Mouse (Mus musculus): ENCODE measurements around the gene Fdx1l.

Gene Fdx1l

DNA sequence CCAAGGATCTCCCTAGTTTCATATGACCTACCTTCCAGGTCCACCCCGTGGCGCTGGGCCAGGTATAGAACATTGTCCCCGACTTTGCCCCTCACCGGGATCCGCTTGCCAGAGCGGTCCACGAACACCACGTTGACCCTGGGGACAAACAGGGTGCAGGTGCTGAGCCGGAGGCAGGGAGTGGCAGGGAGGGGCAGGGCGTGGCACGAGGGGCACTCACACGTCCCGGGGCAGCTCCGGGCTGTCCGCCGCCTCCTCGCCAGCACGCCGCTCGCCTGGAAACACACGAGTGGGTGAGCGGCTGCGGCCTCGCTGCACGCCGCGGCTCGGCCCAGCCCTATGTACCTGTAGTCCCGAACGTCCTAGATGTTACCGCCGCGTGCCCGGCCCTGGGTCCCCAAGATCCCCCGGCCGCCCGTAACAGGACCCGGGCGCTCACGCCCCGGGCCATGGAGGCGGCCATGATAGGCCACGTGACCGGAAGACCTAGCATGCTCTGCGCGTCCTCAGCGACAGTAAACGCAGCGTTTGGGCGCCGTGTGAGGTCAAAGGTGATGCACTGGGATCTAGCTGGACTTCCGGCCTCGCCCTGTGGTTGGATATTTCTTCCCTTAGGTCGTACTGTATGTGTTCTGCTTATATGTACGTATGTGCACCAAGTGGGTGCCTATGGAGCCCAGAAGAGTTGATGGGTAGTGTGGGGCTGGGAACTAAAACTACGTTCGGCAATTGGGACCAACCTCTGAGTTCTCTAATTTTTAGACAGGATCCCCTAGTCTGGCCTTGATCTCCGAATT, at the start of gene Fdx1l, which contains the start of gene Gm49373:
Gene Fdx1l (minus strand): TSS at position 571 of the 797 bp plus-strand sequence.
Gene Gm49373 (minus strand): TSS at position 53 of the 797 bp plus-strand sequence.
- peak; percentile 83 for DNase-seq

DNA sequence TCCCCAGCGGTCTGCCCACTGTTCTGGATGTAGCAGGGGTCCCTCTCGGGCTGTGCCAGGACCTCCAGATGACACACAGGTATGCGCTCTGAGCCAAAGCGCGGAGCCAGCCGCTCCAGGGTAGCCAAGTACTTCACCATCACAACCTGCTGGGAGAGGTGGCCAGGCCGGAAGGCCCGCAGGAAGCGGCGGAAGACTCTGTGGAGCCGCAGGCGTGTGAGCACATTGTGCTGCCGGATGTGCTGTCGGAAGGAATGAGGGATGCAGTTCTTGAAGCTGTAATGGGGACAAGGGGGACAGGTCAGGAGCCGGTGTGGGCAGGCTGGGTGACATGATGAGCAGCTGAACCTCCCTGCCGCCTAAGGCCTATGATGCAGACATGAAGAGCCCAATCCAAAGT, 48.1 kb upstream of the Fdx1l start:
- DNase-seq, result no peak

DNA sequence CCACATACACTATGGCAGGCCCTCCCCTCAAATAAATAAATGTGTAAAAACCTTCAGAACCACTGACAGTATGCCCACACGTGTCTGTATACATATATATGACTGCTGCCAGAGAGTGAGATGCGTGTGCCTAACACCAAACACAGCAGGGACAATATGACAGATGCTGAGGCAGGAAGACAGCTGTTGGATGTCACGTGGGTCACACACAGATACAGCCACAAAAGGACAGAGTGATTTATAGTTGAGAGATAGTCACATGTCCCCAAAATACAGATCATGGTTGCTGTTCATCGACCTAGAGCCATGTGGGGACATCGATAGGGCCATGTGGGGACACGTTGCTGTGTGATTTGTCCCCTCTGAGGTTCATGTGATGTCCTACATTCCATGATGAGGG, 43.7 kb upstream of the Fdx1l start:
- no peak for DNase-seq

DNA sequence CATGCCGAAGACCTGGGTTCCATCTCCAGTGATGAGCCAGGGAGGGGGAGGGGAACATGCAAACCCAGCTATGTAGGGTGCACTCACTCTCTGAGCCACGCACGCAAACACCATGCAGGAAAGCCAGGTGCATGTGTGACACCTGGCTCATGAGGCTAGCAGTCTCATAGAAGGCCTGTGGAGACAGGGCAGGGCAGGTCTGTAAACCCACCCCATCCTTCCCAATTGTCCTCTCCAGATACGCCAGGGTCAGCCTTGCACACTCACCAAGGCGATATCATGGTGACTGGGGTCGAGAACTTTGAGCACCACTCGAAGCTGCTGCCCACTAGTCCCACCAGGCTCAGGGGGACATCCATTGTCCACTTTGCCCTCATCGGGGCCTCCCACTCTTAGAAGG, 41.7 kb upstream of the Fdx1l start:
- DNase-seq, result no peak

DNA sequence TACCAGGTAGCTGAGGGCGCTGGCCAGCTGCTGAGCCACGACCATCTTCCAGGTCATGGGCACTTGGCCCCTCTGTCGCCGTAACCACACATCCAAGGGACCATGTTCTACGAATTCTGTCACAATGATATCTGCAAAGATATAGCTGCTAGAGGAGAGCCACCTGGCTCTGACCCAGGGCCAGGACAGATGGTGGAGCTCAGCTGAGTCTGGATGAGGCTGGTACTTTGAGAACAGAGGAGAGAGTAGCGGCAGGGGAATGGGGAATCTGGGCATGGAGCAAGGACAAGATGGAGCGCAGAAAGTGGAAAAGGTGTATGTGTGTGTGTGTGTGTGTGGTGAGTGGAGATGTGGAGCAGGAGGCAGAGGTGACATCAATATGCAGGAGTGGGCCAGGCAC, 40.8 kb upstream of the Fdx1l start:
- no peak for DNase-seq

DNA sequence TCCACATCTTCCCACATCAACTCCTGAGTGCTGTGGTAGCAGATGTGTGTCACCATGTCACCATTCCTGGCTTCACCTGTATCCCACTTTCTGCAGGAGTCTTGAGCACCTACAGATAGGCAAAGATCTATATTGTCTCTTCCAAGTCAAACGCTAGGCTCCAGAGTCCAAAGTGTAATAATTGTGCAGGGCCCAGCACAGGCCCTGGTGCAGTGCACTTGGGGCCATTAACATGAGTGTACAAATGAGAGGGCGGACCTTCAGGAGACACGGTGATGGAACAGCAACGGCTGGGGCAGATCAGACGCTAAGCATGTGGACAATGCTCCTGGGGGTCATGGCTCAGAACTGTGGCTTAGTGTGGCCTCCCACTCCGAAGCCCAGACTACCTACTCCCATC, 40.3 kb upstream of the Fdx1l start:
- no peak for DNase-seq

DNA sequence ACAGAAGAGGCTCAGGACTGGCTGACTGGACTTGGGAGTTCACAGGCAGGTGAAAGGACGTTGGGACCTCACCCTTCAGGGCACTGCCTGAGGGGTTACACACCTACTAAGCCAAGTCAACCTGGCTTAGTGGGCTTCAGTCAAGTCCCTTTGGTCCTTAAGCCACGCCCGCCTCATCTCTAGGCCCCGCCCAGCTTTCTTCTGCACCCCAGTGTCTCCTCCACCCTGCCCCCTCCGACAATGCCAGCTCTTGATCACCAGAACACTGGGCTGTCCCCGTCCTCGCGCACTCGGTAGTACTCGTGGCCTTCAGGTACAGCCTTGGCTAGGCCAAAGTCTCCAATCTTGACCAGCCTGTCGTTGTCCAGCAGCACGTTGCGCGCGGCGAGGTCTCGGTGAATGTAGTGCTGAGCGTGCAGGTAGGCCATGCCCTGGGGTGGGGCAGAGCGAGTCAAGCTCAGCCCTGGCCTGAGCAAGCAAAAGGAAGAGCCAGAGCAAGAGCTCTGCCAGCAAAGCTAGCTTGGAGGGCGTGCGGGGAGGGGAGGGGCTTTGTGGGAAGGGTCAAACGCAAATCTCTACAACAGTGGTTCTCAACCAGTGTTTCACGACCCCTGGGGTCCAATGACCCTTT, 34.3 kb upstream of the Fdx1l start:
- no peak for DNase-seq

DNA sequence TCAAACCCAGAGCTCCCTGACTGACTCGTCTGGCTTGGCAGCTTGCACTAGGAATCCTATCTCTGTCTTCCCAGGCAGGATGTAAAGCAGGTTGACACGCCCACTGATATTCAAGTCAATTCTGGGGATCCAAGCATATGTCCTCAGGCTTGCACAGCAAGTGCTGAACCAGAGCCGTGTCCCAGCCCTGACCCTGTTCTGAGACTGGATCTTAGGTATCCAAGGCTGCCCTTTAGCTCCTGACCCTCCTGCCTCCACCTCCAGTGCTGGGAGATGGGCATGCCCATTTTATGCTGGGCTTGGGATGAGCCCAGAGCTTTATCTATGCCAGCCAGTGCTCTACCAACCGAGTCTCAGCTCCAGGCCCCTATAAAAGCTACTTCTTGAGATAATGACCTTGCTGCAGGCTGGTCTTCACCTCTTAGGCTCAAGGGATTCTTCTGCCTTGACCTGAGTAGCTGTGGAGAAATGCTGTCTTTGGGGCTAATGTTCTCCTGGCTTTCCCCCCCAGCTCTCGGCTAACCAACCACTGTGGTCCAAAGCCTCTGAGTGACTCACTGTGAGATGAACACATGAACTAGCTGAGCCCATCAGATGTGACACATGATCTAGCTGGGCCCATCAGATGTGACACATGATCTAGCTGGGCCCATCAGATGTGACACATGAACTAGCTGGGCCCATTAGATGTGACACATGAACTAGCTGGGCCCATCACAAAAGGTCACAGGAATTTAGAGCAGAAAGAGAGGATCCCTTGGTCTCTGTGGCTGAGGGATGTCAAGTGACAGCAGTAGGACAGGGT, 32.5 kb upstream of the Fdx1l start:
- DNase-seq, result no peak

DNA sequence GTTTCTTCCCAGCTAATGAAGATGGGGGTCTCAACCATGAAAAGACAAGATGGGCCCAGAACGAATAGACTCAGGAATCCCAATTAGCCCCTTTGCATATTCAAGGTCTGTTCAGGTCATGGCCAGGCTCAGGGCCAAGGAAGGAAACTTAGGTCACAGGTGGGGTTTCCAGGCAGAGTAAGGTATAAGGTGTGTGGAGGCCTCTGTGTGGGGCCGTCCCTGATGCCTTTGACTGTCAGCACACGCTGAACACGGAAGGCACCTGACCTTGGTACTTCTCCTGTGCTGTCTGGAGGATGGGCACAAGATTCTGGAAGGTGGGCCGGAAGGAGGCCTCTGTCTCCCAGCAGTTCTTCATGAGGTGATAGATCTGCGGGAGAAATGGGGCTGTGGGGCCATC, 31.4 kb upstream of the Fdx1l start:
- DNase-seq, result no peak

DNA sequence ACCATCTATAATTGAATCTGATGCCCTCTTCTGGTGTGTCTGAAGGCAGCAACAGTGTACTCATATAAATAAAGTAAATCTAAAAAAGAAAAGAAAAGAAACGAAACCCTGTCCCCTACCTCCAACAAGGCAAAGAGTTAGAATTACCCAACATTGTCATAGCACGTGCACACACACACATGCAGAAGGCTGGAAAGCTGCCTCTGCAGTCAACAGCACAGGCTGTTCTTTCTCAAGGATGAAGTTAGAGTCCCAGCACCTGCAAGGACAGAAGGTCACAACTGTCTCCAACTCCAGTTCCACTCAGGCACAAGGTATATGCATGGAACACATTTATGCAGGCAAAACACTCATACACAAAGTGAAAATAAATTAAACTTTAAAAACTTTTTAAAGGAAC, 28.7 kb upstream of the Fdx1l start:
- DNase-seq, result no peak

DNA sequence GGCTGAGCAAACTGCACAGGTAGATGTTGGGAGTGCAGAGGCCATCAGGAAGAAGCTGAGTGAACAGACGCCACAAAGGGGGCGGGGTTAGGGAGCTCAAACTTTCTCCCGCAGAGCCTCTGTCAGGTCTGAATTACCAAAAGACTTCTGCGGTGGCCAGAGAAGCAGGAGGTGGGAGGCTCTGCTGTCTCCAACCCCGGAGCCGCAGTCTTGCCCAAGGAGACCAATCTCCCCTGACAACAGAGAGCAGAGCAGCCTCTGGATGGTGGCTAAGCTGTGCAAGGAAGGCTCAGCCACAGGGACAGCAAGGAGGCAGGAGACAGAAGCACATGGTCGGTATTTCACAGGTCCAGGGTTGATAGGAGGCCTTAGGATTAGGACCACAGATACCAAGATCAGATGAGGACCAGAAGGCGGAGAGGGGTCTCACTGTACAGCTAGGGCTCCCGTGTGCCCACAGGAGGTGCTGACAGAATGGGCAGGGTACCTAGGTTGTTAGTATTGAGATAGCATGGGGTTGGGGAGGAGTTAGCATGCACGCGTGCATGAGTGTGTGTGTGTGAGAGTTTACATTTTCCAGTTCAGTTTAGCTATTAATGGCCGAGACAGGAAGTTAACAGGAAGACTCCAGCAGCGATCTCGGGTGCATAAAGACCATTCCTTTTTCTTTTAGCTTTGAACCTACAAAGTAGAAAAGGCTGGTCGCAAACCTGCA, 27.2 kb upstream of the Fdx1l start:
- DNase-seq, result no peak

DNA sequence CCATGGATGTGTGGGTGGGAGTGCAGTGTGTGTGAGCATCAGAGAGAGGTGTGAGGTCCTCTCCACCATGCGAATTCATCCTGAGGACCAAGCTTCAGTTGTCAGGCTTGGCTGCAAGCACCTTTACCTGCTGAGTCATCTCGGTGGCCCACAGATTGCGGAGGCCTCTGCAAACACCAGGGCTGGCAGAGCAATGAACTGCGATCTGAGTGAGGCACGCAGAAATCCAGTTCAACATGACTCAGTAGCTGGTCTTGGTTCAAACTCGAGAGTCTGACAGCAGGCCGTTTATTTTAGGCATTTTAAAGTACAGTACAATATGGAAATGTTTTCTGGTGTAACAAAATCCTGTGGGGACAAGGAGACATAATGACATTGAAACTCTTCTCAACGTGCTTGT, 24.4 kb upstream of the Fdx1l start:
- no peak for DNase-seq

DNA sequence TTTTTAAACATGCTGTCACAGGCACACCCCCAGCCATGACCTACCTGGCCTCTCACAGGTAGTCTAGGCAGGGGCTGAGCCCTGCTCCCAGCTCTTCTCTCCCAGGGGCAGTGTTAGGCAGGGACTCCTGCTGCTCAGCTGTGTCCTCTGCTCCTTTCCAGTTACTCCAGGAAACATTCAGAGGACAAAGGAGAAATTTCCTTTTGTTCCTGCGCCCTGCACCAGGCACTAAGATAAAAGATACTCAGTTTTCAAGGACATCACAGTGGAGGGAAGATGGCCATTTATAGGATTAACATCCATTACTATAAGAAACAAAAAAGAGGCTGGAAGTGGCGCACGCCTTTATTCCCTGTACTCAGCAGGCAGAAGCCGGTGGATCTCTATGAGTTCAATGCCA, 22.5 kb upstream of the Fdx1l start:
- DNase-seq, result no peak

DNA sequence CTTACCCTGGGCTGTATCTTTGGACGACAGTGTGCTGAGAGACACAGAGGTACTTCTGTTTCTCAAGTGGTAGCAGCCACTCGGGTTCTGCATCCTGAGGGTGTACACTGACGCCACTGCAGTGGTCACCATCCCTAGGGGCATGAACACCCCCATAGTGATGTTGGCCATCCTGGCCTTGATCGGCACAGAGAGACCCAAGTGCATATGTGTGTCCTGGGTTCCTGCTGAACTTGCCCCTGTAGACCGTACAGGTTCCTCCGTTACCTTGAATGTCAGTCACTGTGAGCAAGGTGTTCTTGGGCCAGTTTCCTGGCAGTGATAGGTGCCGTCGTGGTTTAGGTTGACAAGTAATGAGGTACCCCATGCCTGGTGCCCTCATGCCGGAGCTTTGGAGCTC, 20.0 kb upstream of the Fdx1l start:
- no peak for DNase-seq

DNA sequence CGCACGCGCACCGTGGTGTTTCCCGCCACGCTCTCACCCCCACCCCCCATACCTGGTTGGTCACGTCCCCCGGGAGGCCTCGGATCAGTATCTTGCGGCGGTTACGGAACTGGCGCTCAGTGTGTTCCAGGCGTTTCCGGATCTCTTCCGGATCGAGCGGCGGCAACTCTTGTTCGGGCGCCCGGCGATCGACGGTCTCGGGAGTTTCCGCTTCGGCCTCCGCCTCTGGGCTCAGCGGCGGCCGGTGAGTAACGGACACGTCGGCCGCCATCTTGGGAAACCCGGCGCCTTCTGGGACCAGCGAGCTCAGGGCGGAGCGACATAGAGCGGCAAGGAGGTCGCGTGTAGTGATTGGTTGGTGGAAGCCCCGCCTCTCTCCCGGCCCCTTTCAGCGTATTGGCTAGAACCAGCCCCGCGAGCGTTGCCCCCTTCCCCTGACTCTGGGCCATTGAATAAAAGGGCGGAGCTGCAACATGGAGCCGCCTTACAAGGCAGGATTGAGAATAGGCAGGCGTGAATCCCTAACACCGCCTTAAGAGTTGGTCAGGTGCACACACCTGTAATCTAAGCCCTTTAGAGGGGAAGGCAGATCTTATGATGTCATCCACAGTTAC, 18.4 kb upstream of the Fdx1l start, which contains the start of the genes Gm38431 and Raver1:
Gene Gm38431 (minus strand): TSS at position 291 of the 614 bp plus-strand sequence.
Gene Raver1 (minus strand): TSS at position 302 of the 614 bp plus-strand sequence.
- peak; percentile 97 for DNase-seq

DNA sequence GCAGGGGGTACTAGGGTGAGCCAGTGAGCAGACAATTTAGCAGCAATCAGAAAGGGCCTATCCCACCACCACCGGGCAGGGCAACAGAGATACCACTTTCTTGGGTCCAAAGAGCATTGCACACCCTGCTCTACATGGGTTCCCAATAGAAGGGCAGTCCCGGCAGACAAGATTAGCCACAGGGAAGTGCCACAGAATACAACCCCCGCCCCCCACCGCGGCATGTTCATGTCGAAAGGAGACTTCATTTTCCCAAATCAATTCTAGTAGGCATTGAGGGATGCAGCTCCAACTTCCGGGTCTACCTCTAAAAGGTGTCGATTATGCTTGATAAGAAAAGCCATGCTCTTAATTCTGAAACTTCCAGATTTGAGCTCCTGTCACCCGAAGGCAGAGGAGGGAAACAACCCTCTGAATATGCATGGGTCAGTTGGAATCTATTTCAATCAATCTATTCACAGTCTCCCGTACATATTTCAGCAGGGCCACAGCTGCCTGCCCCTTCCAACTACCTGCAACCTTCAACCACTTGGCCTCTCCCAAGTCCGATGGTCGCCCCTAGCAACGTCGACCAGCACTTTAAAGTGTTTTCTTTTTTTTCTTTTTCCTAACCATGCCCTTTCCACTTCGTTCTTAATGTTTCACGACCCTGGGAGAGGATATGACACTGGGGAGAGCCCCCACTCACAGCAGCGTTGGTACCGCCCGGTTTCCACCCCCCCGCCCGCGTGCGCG, 17.7 kb upstream of the Fdx1l start:
- DNase-seq, result no peak

DNA sequence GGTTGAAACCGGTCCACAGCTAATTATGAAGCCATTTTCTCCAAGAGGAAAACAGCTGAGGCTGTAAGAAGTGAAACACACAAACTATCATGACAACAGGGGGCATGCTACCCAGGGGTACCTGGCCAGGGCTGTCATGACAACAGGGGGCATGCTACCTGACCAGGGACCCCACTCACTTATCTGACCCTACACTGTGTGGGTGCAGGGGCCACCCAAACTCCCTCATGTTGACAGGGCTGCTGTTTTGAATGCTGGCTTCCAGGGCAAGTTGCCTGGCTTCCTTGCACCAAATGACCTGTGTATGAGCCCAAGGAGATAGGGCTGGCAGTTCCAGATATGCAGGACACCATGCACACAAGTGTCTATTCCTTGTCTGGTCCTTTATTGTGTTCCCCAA, 17.1 kb upstream of the Fdx1l start:
- DNase-seq, result no peak

DNA sequence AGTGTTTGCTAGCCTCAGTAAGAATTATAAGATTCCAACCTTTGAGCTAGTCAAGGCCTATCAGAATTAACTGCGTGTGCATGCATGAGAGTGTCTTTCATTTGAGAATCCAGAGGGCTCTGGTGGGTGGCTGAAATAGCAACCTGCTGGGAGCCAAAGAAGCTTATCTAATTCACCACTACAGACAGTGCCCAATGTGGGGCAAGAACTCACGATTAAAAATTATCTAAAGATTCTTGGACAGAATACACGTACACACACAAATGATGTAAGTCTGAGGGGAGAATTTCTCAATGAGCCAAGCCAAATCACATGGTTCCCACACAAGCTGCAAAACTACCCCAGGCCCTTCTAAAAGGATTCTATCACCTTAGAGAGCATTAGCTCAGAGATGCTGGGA, 9.9 kb upstream of the Fdx1l start:
- no peak for DNase-seq

DNA sequence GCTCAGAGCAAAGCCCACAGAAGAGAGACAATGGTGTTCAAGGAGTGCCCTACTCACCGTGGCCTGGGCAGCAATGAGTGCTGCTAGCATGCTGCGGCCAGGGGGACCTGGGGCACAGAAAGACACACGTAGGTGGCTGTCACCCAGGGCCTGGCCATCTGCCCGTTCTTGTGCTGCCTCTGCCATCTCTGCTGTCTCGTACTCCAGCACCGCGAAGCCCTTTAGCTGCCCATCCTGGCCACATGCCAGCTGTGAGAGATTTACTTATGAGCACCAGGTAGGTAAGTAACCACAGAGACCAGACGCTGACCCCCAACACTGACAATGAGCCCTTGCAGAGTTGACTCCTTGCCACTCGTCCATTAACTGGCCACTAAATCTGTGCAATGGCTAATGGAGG, 7.7 kb upstream of the Fdx1l start:
- DNase-seq, result no peak

DNA sequence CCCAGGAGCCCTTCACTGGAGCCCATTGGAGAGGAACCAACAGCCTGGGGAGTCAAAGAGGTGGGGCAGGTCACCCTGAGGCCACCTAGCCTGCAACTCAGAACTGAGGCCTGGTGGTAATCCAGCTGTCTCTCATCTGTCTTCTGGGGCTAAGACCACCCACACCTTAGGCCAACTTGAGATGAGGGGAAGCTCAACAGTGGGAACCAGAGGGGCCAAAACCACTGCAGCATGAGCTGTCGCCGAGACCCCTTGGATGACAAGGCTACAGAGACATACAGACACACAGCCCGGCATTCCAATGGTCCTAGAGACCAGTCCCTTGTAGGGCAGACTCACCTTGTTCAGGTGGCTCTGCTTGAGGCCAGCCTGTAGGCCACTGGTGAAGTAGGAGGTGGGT, 2.2 kb upstream of the Fdx1l start:
- no peak for DNase-seq

DNA sequence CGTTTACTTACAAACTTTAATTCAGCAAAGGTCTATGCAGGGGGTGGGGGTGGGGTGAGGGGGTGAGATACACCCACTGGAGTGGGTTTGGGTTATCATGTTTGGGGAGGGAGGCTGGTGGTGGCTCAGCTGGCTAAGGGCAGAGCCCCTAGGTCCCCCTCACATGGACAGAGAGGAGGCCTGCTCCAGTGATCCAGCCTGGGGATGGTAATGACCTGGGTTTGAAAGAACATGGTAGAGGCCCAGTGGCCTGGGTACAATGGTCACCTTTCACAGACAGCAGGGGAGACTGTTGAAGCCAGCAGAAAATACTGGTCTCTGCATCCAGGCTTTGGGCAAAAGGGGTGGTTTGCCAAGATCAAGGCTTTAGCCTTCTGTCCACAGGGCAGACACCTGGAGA, 759 bp upstream of the Fdx1l start:
- DNase-seq, result no peak

DNA sequence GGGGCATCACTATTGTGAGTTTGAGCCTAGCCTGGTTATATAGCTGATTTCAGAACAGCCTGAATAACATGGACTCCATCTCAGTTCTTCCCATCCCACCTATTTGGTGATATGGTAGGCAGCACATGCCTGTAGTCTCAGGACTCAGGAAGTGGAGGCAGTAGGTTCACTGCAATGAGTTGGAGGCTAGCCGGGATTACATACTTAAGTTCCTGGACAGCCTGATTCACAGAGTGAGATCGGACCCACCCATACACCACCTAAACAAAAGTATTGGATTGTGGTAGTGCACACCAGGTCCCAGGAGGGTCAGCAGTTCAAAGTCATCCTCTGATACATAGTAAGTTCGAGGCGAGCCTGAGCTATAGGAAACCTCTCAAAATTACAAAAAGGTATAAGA, 773 bp downstream of the Fdx1l start:
- no peak for DNase-seq

Measured in thymus, postnatal 25 days (tissue).